Mouse (Mus musculus): ENCODE data around the gene Gm21905.

Gene Gm21905

DNA sequence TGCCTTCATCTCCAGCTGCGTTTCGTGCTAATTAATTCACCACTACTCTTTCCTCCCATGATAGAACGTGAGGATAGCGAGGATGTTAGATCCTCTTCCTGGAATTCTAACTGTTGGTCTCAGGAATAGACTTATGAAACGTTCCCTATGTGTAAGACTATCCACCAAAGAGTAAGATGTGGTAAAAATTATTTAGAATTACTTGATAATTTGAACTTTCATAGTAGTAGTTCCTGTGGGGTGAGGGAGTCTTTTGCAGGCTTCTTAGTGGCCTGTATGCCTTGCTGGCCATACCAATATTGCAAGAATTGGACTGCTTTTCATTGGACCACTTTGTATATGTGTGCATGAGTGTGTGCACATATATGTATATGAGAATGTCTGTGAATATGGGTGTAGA is at the start of gene Gm21905:
Gm21905 (minus strand) TSS at position 101 of the 400 bp plus-strand sequence.
- DNase-seq (ENCODE audit: low spot score in 2 of 2): no peak

GRCm38 (mm10) chr5:67990426-67990825 is 44.2 kb upstream of the Gm21905 start:
- DNase-seq (ENCODE audit: low spot score in 2 of 2): no peak

DNA sequence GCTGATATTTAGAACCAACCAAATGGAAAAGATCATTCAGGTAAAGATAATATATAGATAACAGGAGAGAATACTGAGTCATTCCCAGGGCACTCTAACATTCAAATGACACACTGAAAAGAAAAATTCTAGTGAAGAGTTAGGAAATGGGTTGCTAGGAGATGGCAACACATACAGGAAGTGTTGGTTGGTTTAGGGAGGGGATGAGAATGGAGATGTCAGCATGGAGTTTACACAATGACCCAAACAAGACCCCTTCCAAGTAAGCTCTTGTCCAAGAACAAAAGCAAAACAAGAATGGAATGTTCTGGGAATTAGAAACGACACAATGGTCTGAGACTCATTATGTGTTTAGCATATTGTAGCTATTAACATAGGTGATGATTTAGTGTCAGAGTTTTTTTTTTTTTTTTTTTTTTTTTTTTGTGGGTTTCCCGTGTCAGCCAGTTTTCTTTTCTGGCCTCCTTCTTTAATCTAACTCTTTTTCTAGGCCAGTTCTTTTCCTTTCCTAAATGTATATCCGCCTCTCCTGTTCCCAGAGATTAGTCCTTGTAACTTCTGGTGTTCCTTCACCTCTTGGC is 35.8 kb upstream of the Gm21905 start:
- DNase-seq (ENCODE audit: low spot score in 2 of 2): no peak

GRCm38 (mm10) chr5:67969536-67969935 is 23.3 kb upstream of the Gm21905 start:
- no peak for DNase-seq (ENCODE audit: low spot score in 2 of 2)

GRCm38 (mm10) chr5:67961708-67962629 is 15.7 kb upstream of the Gm21905 start:
- DNase-seq (ENCODE audit: low spot score in 2 of 2): no peak

- DNase-seq (ENCODE audit: low spot score in 2 of 2): peak in 1 of 2 experiments; percentile 3
Measured at GRCm38 (mm10) chr5:67955486-67955885, 9.3 kb upstream of the Gm21905 start.

GRCm38 (mm10) chr5:67954097-67954496 is 7.9 kb upstream of the Gm21905 start:
- no peak for DNase-seq (ENCODE audit: low spot score in 2 of 2)

DNA sequence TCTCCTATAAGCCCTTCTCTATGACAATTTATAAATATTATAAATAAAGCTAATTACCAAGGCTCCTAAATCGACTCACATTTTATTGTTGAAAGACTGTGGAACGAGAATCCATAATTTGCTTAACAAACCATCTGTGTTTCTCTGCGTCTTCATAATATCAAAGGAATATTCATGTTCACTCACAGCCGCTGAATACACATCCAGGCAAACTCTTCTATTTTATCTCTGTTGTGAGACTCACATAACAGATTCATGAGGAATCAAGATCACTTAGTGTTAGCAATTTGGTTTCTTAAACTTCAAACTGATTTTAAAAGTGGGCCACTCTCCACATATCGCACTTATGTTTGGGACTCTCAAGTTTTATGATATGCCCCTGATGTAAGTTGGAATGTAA is 1.9 kb upstream of the Gm21905 start:
- no peak for DNase-seq (ENCODE audit: low spot score in 2 of 2)

GRCm38 (mm10) chr5:67947006-67947405 is 785 bp upstream of the Gm21905 start:
- DNase-seq (ENCODE audit: low spot score in 2 of 2): no peak

DNA sequence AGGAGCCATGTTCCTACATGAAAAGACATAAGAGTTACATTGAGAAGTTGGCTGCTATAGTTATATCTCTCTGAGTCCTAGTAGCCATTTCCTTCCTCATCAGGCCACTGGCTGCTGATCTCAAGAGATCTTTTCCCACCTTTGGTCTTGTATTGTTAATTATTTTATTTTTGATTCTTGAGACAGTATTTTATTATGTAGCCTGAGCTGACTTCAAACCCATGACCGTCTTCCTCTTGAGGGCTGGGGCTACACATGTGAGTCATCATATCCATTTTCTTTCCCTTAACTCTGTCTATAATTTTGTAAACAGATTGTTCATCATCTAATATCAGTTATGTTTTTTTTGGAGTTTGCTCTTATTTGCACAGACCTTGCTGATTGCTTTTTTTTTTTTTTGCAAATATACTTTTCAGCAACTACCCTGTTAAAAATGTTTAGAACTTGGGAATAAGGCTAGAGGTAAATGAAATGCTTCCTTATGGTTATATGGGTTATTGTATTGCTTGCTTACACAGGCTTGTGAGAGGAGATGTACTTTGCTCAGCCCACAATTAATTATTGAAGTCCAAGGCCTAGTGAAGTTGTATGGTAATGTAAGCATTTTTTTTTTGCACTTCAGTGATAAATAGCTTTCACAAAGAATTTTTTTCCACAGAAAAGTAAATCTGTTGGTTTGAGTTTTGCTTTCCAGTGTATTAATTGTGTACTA is 2.0 kb downstream of the Gm21905 start:
- DNase-seq (ENCODE audit: low spot score in 2 of 2): no peak

GRCm38 (mm10) chr5:67943199-67943598 is 3.0 kb downstream of the Gm21905 start:
- no peak for DNase-seq (ENCODE audit: low spot score in 2 of 2)

DNA sequence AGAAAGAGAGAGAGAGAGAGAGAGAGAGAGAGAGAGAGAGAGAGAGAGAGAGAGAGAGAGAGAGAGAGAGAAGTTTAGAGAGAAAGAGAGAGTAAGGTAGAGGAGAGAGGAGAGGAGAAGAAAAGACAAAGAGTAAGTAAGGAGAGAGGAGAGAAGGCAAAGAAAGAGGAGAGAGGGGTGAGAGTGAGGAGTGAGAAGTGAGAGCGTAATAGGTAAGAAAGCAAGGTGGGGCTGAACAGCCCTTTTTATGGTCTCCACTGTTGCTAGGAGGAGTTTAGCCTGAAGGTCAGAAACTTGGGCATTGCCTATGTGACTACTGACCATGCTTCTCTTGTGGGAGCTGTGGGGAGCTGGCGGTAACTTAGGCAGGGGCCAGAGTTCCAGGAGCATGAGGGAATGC is 4.9 kb downstream of the Gm21905 start, which contains the start of gene Gm5108:
Gm5108 (plus strand) TSS at position 301 of the 400 bp plus-strand sequence.
- no peak for DNase-seq (ENCODE audit: low spot score in 2 of 2)

DNA sequence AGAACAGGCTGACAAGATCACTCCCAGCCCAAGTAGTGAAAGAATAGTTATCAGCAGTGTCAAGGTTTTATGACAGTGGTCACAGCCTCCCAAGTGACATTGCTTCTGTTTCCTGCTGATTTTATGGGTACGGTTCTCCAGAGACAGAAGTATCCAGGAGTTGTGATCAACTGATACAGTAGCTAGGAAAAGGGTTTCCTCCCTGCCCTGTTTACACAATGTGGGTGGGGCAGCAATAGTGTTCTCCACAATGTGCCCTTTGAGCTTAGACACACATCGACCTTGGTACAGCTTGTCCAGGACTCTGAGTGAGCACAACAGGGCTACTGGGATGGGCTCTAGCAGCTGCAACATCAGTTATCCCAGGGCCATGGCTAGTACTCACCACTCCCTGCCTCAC is 14.6 kb downstream of the Gm21905 start:
- no peak for DNase-seq (ENCODE audit: low spot score in 2 of 2)

DNA sequence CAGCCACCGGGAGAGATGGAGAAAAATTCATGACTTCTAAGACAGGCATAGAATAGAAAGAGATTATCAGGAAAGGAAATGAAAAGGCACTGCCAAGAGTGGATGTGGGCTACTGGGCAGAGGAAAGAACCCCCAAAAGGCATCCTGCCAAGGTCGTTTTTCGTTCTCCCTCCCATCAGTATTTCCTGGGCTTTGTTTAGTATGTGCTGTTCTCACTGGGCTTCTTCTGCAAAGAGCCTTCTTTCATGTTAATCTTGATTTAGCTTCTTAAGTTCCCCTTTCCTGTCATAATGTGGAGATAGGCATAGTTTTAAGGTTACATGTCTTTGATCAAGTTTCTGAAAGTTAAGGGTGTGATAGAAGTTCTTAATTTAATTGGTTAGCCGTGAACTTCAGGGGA is 15.6 kb downstream of the Gm21905 start:
- no peak for DNase-seq (ENCODE audit: low spot score in 2 of 2)

DNA sequence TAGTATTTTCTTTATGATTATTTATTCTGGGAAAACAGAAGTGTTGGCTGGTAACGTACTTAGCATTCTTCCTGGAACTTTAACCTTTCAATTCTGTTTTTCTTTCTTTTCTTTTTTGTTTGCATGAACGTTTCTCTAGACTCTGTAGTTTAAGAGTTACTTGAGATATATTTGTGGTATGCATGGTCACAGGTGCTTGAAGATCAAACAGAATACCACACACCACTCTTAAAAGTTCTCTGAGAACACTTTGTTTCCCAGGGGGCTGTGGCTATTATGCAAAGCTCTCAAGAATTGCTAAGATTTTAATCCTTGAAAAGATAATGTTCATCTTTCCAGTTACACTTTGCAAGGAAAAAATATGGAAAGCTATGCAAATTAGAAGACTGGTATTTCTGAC is 41.7 kb downstream of the Gm21905 start:
- DNase-seq (ENCODE audit: low spot score in 2 of 2): no peak

DNA sequence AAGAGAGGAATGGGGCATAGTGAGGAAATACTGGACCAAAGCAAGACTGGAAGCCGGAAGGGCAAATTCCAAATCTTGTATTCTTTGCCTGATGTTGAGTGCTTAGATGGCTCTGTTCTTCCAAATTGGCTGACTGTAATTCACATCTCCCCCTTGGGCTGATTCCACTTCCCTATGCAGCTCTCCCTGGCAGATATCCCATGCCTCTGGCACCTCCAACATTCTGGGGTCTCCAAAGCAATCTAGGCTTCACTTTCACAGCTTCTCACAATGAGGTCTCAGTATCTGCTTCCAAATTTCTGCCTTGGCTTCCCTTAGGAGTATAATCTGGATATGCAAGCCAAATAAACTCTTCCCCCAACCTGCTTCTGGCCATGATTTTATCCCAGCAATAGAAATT is 47.3 kb downstream of the Gm21905 start:
- DNase-seq (ENCODE audit: low spot score in 2 of 2): no peak

GRCm38 (mm10) chr5:67884422-67885210 is 61.6 kb downstream of the Gm21905 start:
- no peak for DNase-seq (ENCODE audit: low spot score in 2 of 2)

GRCm38 (mm10) chr5:67883564-67884171 is 62.6 kb downstream of the Gm21905 start:
- no peak for DNase-seq (ENCODE audit: low spot score in 2 of 2)

Data from natural killer cell, adult 2 months (primary cell).